In the genomic region with DNA sequence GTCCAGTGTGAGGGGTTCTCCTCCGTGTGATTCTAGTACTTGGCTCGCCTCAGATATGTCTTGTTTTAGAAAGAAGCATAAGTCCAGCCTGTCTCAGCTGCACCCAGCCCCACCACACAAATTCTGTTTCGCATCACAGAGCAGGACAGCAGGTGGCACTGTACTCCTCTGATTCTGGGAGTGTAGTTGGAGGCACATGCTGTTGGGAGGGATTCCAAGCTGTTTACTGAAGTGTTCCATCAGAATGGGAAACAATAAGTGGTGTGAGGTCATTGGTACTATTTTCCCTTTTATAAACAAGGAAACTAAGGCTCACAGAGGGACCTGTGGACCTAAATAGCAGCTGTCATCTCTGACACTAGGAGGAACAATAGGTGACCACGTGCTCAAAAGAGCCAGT, we compare ENCODE assay signal across 10 mouse cellular contexts. TPM values are rescaled to one million over a fixed set of nuclear protein-coding genes. Genes with fewer than 3 reads are reported as not detected.
DNase-seq lines count a peak whose midpoint lies in the region; ATAC-seq and TF ChIP-seq lines count a peak whose summit lies in the region.
"Had no signal": no experiment of that assay in that cellular context is flagged by ENCODE, and none has a peak within 500 bp of the region (broad histone marks: within the 10 kb centered on the region; RNA-seq: fewer than 3 reads in every experiment).

No protein-coding gene starts in this region.

- no peaks in the 10 kb centered on the region for H3K9me3 ChIP-seq in limb, embryonic 11.5 days (ENCODE audit: control insufficient read depth, low read length)
- no peaks in the 10 kb centered on the region for H3K9me3 ChIP-seq in limb, embryonic 10.5 days (replicated peaks)
- H3K9me3 ChIP-seq in hindbrain, postnatal 0 days (ENCODE audit: low read length): no peaks in the 10 kb centered on the region
- H3K9me3 ChIP-seq in lung, embryonic 14.5 days (ENCODE audit: low read depth, low read length): no peaks in the 10 kb centered on the region
- H3K9me3 ChIP-seq in stomach, embryonic 16.5 days (replicated peaks; ENCODE audit: control insufficient read depth, low read length): no peaks in the 10 kb centered on the region
- H3K9me3 ChIP-seq: embryonic facial prominence, embryonic 15.5 days; limb, embryonic 15.5 days had no signal

- peak; percentile 69 for TF ChIP-seq CTCF in brain, embryonic 14.5 days (IDR thresholded peaks at IDR 0.05; ENCODE audit: borderline replicate concordance, extremely low read depth, insufficient read depth, insufficient read length)
- peak; percentile 82 for TF ChIP-seq CTCF in hindbrain, postnatal 0 days (IDR thresholded peaks at IDR 0.05; ENCODE audit: low read depth)
- peak; percentile 74 for TF ChIP-seq CTCF in lung, embryonic 14.5 days (IDR thresholded peaks at IDR 0.05; ENCODE audit: low read depth)

- H3K27ac ChIP-seq in limb, embryonic 11.5 days (replicated peaks; ENCODE audit: low read depth, low read length): no peak overlapping the region
- no peak overlapping the region for H3K27ac ChIP-seq in limb, embryonic 10.5 days
- no peak overlapping the region for H3K27ac ChIP-seq in hindbrain, postnatal 0 days
- H3K27ac ChIP-seq in lung, embryonic 14.5 days (ENCODE audit: low read depth): no peak overlapping the region
- no peak overlapping the region for H3K27ac ChIP-seq in stomach, embryonic 16.5 days (ENCODE audit: low read length)
- H3K27ac ChIP-seq: embryonic facial prominence, embryonic 15.5 days; limb, embryonic 15.5 days had no signal

- no peaks in the 10 kb centered on the region for H3K27me3 ChIP-seq in limb, embryonic 11.5 days (ENCODE audit: control insufficient read depth, insufficient read depth, low read length)
- H3K27me3 ChIP-seq in limb, embryonic 10.5 days (ENCODE audit: low read depth, poor library complexity, severe bottlenecking): no peaks in the 10 kb centered on the region
- no peaks in the 10 kb centered on the region for H3K27me3 ChIP-seq in hindbrain, postnatal 0 days (ENCODE audit: insufficient read depth, low read length)
- no peaks in the 10 kb centered on the region for H3K27me3 ChIP-seq in lung, embryonic 14.5 days (ENCODE audit: insufficient read depth, low read length)
- no peaks in the 10 kb centered on the region for H3K27me3 ChIP-seq in stomach, embryonic 16.5 days (ENCODE audit: control insufficient read depth, insufficient read depth, low read length)
- H3K27me3 ChIP-seq: embryonic facial prominence, embryonic 15.5 days; limb, embryonic 15.5 days had no signal

- no peaks in the 10 kb centered on the region for H3K4me1 ChIP-seq in limb, embryonic 11.5 days (ENCODE audit: control insufficient read depth, insufficient read depth, low read length)
- no peaks in the 10 kb centered on the region for H3K4me1 ChIP-seq in limb, embryonic 10.5 days
- no peaks in the 10 kb centered on the region for H3K4me1 ChIP-seq in hindbrain, postnatal 0 days (ENCODE audit: insufficient read depth, low read length)
- H3K4me1 ChIP-seq in lung, embryonic 14.5 days (ENCODE audit: insufficient read depth): no peaks in the 10 kb centered on the region
- H3K4me1 ChIP-seq in stomach, embryonic 16.5 days (ENCODE audit: control insufficient read depth, insufficient read depth, low read length): no peaks in the 10 kb centered on the region
- H3K4me1 ChIP-seq: embryonic facial prominence, embryonic 15.5 days; limb, embryonic 15.5 days had no signal

- ATAC-seq in limb, embryonic 11.5 days (ENCODE audit: insufficient number of reproducible peaks, low FRiP score, low TSS enrichment, low read depth): no peak
- ATAC-seq in hindbrain, postnatal 0 days: peak; percentile 77
- ATAC-seq in lung, embryonic 14.5 days (ENCODE audit: insufficient read depth): peak; percentile 31; the same call in 1 of the 2 replicates
- peak; percentile 47; the same call in 1 of the 2 replicates for ATAC-seq in stomach, embryonic 16.5 days (ENCODE audit: insufficient read depth, low FRiP score)

- H3K4me3 ChIP-seq in limb, embryonic 11.5 days (ENCODE audit: low read depth, low read length): no peak overlapping the region
- H3K4me3 ChIP-seq in limb, embryonic 10.5 days: no peak overlapping the region
- no peak overlapping the region for H3K4me3 ChIP-seq in hindbrain, postnatal 0 days (ENCODE audit: low read length)
- no peak overlapping the region for H3K4me3 ChIP-seq in lung, embryonic 14.5 days (ENCODE audit: low read depth, low read length)
- no peak overlapping the region for H3K4me3 ChIP-seq in stomach, embryonic 16.5 days (replicated peaks; ENCODE audit: low read length)
- H3K4me3 ChIP-seq: embryonic facial prominence, embryonic 15.5 days; limb, embryonic 15.5 days had no signal

- no peak overlapping the region for H3K4me2 ChIP-seq in limb, embryonic 11.5 days (ENCODE audit: low read depth, severe bottlenecking)
- H3K4me2 ChIP-seq in hindbrain, postnatal 0 days (ENCODE audit: low read depth, low read length): no peak overlapping the region
- no peak overlapping the region for H3K4me2 ChIP-seq in lung, embryonic 14.5 days
- no peak overlapping the region for H3K4me2 ChIP-seq in stomach, embryonic 16.5 days (ENCODE audit: low read depth, low read length)
- H3K4me2 ChIP-seq: embryonic facial prominence, embryonic 15.5 days; limb, embryonic 15.5 days had no signal

- WGBS in limb, embryonic 11.5 days: 82% methylated on average over 4 of the region's 4 CpGs
- 84% methylated on average over 4 of the region's 4 CpGs for WGBS in limb, embryonic 10.5 days
- WGBS in hindbrain, postnatal 0 days: 57% methylated on average over 4 of the region's 4 CpGs
- 72% methylated on average over 4 of the region's 4 CpGs for whole genome bisulfite sequencing in lung, embryonic 14.5 days
- 70% methylated on average over 4 of the region's 4 CpGs for WGBS in stomach, embryonic 16.5 days

- DNase-seq in limb, embryonic 11.5 days (ENCODE audit: low spot score): peak; percentile 49
- no peak for DNase-seq in limb, embryonic 10.5 days (ENCODE audit: low spot score)
- DNase-seq in Muller cell, postnatal 12 days (ENCODE audit: inconsistent ontology term): peak; percentile 49
- DNase-seq in brain, embryonic 14.5 days (ENCODE audit: low read depth): peak; percentile 83
- DNase-seq in hindbrain, postnatal 0 days (ENCODE audit: low spot score): peak; percentile 78
- peak; percentile 83 for DNase-seq in lung, embryonic 14.5 days
- DNase-seq in frontal cortex, postnatal 25 days (ENCODE audit: low spot score in 2 of 2): no peak

- peaks cover 9% of the 10 kb centered on the region for H3K36me3 ChIP-seq in limb, embryonic 11.5 days (ENCODE audit: control insufficient read depth, insufficient read depth, low read length)
- H3K36me3 ChIP-seq in limb, embryonic 10.5 days: peaks cover 86% of the 10 kb centered on the region
- H3K36me3 ChIP-seq in hindbrain, postnatal 0 days (ENCODE audit: insufficient read depth, low read length): peaks cover 40% of the 10 kb centered on the region; the same call in 1 of the 2 replicates
- peaks cover 76% of the 10 kb centered on the region for H3K36me3 ChIP-seq in lung, embryonic 14.5 days (ENCODE audit: insufficient read depth)
- peaks cover 13% of the 10 kb centered on the region for H3K36me3 ChIP-seq in stomach, embryonic 16.5 days (ENCODE audit: control insufficient read depth, insufficient read depth, low read length)

- H3K9ac ChIP-seq in limb, embryonic 11.5 days (ENCODE audit: low read length): no peak overlapping the region
- H3K9ac ChIP-seq in hindbrain, postnatal 0 days (replicated peaks; ENCODE audit: low read length): no peak overlapping the region
- no peak overlapping the region for H3K9ac ChIP-seq in lung, embryonic 14.5 days
- no peak overlapping the region for H3K9ac ChIP-seq in stomach, embryonic 16.5 days (ENCODE audit: low read length)
- H3K9ac ChIP-seq: embryonic facial prominence, embryonic 15.5 days; limb, embryonic 15.5 days had no signal

- TF ChIP-seq POLR2A in brain, embryonic 14.5 days (IDR thresholded peaks at IDR 0.05; ENCODE audit: borderline replicate concordance, extremely low read depth, insufficient read depth, insufficient read length, poor library complexity, severe bottlenecking): no peak

RNA-seq across cellular contexts. Expression of a gene that starts 18.9 kb away (rescaled TPM):
- polyA plus RNA-seq in limb, embryonic 11.5 days (2014; fragmentation: Nextera tagmentation; extraction: Ambion mirVana): 22.6 and 23.9 TPM in 2 replicates
- 17.8 and 18.8 TPM in 2 replicates for polyA plus RNA-seq in limb, embryonic 10.5 days (2016; fragmentation: Nextera tagmentation; extraction: Ambion mirVana)
- 17.2 and 19.8 TPM in 2 replicates for polyA plus RNA-seq in brain, embryonic 14.5 days (2012; rRNA removed)
- 21.7 and 26.1 TPM in 2 replicates for total RNA-seq in hindbrain, postnatal 0 days (2014; rRNA removed)
- polyA plus RNA-seq in hindbrain, postnatal 0 days (2015; fragmentation: Nextera tagmentation; extraction: Ambion mirVana): 16.7 and 19.0 TPM in 2 replicates
- polyA plus RNA-seq in lung, embryonic 14.5 days (2014; fragmentation: Nextera tagmentation; extraction: Ambion mirVana): 18.1 and 18.3 TPM in 2 replicates
- 11.9 and 12.6 TPM in 2 replicates for polyA plus RNA-seq in stomach, embryonic 16.5 days (2015; fragmentation: Nextera tagmentation; extraction: Ambion mirVana)

Comparison
In these comparisons a context has a peak if more than half of its experiments do, and no peak if none do; other contexts are left out.
1. DNase-seq: peak in limb, embryonic 11.5 days (single experiment), Muller cell, postnatal 12 days (single experiment), brain, embryonic 14.5 days (single experiment), hindbrain, postnatal 0 days (single experiment) and lung, embryonic 14.5 days (single experiment); none in limb, embryonic 10.5 days (single experiment) and frontal cortex, postnatal 25 days (0 of 2).
2. Peak in every context shown above with its lines, with median percentiles within 50 percentile points of each other: CTCF ChIP-seq.